ENCODE assay signal across 17 mouse cellular contexts in the genomic region with DNA sequence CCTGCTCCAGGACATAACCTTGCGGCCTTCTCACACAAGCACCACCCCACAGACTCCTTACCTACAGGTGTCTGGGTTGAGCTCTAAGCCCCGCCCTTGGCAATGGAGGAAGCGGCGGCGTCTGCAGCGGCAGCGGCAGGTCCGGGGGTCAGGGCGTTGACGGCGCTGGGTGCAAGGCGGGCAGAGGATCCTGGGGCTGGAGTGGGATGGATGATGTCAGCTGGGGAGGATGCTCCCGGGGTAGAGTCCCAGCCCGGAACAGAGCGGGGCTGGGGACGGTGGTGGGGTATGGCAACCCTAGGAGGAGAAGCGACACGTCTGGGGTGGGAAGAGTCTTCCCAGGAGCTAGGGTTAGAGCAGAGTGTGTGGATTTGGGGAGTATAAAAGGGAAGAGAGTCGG. TPM values are rescaled to one million over a fixed set of nuclear protein-coding genes. Genes with fewer than 3 reads are reported as not detected.
DNase-seq lines count a peak whose midpoint lies in the region; ATAC-seq and TF ChIP-seq lines count a peak whose summit lies in the region.
"Had no signal": no experiment of that assay in that cellular context is flagged by ENCODE, and none has a peak within 500 bp of the region (broad histone marks: within the 10 kb centered on the region; RNA-seq: fewer than 3 reads in every experiment).

No protein-coding gene starts in this region.

- 0 out of 2 replicates have a peak, but pooled peaks cover 3% of the 10 kb centered on the region for H3K27me3 ChIP-seq in forebrain, embryonic 10.5 days (ENCODE audit: poor library complexity, severe bottlenecking)
- H3K27me3 ChIP-seq in forebrain, embryonic 12.5 days = no peaks in the 10 kb centered on the region
- no peaks in the 10 kb centered on the region for H3K27me3 ChIP-seq in intestine, embryonic 15.5 days (replicated peaks)
- H3K27me3 ChIP-seq in intestine, postnatal 0 days (replicated peaks; ENCODE audit: control insufficient read depth, insufficient read depth, low read length) = no peaks in the 10 kb centered on the region
- no peaks in the 10 kb centered on the region for H3K27me3 ChIP-seq in limb, embryonic 10.5 days (ENCODE audit: low read depth, poor library complexity, severe bottlenecking)
- H3K27me3 ChIP-seq: heart, embryonic 15.5 days had no signal

- 86% methylated on average over 19 of the region's 19 CpGs for WGBS in forebrain, embryonic 10.5 days
- 89% methylated on average over 19 of the region's 19 CpGs for WGBS in forebrain, embryonic 12.5 days
- WGBS in intestine, embryonic 15.5 days = 82% methylated on average over 19 of the region's 19 CpGs
- WGBS in intestine, postnatal 0 days = 74% methylated on average over 19 of the region's 19 CpGs
- 80% methylated on average over 19 of the region's 19 CpGs for WGBS in limb, embryonic 10.5 days

- DNase-seq in forebrain, embryonic 10.5 days (ENCODE audit: extremely low spot score, low spot score) = no peak
- DNase-seq in ES-CJ7 (ENCODE audit: low read depth, low spot score) = peak; percentile 45
- no peak for DNase-seq in limb, embryonic 10.5 days (ENCODE audit: low spot score)
- DNase-seq in frontal cortex, postnatal 14 days (ENCODE audit: low spot score in 2 of 2) = no peak
- DNase-seq in adrenal gland, adult 2 months = no peak
- DNase-seq: gastrocnemius, postnatal 14 days; kidney, adult 18-20 months; kidney, postnatal 25 days; right cerebral cortex, adult 18-20 months had no signal

- H3K36me3 ChIP-seq in forebrain, embryonic 10.5 days (replicated peaks) = peaks cover 43% of the 10 kb centered on the region
- peaks cover 24% of the 10 kb centered on the region for H3K36me3 ChIP-seq in forebrain, embryonic 12.5 days (replicated peaks)
- H3K36me3 ChIP-seq in intestine, embryonic 15.5 days = peaks cover 17% of the 10 kb centered on the region
- peaks cover 10% of the 10 kb centered on the region; the same call in 1 of the 2 replicates for H3K36me3 ChIP-seq in intestine, postnatal 0 days (ENCODE audit: control insufficient read depth, insufficient read depth)
- H3K36me3 ChIP-seq in limb, embryonic 10.5 days = peaks cover 44% of the 10 kb centered on the region

- H3K4me2 ChIP-seq in forebrain, embryonic 12.5 days = no peak overlapping the region
- H3K4me2 ChIP-seq in intestine, embryonic 15.5 days (replicated peaks) = 0 out of 2 replicates have a peak overlapping the region, but pooled peaks have one; percentile 14
- no peak overlapping the region for H3K4me2 ChIP-seq in intestine, postnatal 0 days (replicated peaks; ENCODE audit: low read depth)
- H3K4me2 ChIP-seq: liver, embryonic 11.5 days had no signal

- peak overlapping the region; percentile 95; the same call in 1 of the 2 replicates for H3K4me3 ChIP-seq in forebrain, embryonic 10.5 days
- no peak overlapping the region for H3K4me3 ChIP-seq in forebrain, embryonic 12.5 days (replicated peaks)
- H3K4me3 ChIP-seq in intestine, embryonic 15.5 days (replicated peaks) = no peak overlapping the region; the same call in 1 of the 2 replicates
- H3K4me3 ChIP-seq in intestine, postnatal 0 days (ENCODE audit: low read depth, low read length) = no peak overlapping the region
- 0 out of 2 replicates have a peak overlapping the region, but pooled peaks have one; percentile 96 for H3K4me3 ChIP-seq in limb, embryonic 10.5 days

- H3K9ac ChIP-seq in forebrain, embryonic 12.5 days = no peak overlapping the region
- H3K9ac ChIP-seq in intestine, embryonic 15.5 days = no peak overlapping the region
- no peak overlapping the region for H3K9ac ChIP-seq in intestine, postnatal 0 days (ENCODE audit: low read depth, low read length)

- no peaks in the 10 kb centered on the region for H3K9me3 ChIP-seq in forebrain, embryonic 10.5 days
- H3K9me3 ChIP-seq in forebrain, embryonic 12.5 days = no peaks in the 10 kb centered on the region
- H3K9me3 ChIP-seq in intestine, embryonic 15.5 days = no peaks in the 10 kb centered on the region
- no peaks in the 10 kb centered on the region for H3K9me3 ChIP-seq in intestine, postnatal 0 days (ENCODE audit: control insufficient read depth)
- H3K9me3 ChIP-seq in limb, embryonic 10.5 days (replicated peaks) = no peaks in the 10 kb centered on the region
- H3K9me3 ChIP-seq: G1E; heart, embryonic 15.5 days had no signal

- 0 out of 2 replicates have a peak overlapping the region, but pooled peaks have one; percentile 37 for H3K27ac ChIP-seq in forebrain, embryonic 10.5 days
- no peak overlapping the region for H3K27ac ChIP-seq in forebrain, embryonic 12.5 days
- H3K27ac ChIP-seq in intestine, embryonic 15.5 days = no peak overlapping the region
- H3K27ac ChIP-seq in intestine, postnatal 0 days (ENCODE audit: low read depth, low read length) = no peak overlapping the region
- no peak overlapping the region for H3K27ac ChIP-seq in limb, embryonic 10.5 days

- ATAC-seq in forebrain, embryonic 12.5 days (ENCODE audit: low FRiP score) = no peak
- ATAC-seq in intestine, embryonic 15.5 days = no peak
- ATAC-seq in intestine, postnatal 0 days = no peak
- ATAC-seq: lung, postnatal 0 days; midbrain, embryonic 16.5 days had no signal

- peaks cover 64% of the 10 kb centered on the region for H3K4me1 ChIP-seq in forebrain, embryonic 10.5 days
- H3K4me1 ChIP-seq in forebrain, embryonic 12.5 days = peaks cover 37% of the 10 kb centered on the region
- peaks cover 23% of the 10 kb centered on the region for H3K4me1 ChIP-seq in intestine, embryonic 15.5 days (replicated peaks)
- no peaks in the 10 kb centered on the region for H3K4me1 ChIP-seq in intestine, postnatal 0 days (replicated peaks; ENCODE audit: control insufficient read depth, insufficient read depth, low read length)
- H3K4me1 ChIP-seq in limb, embryonic 10.5 days = peaks cover 38% of the 10 kb centered on the region

- TF ChIP-seq CTCF in intestine, postnatal 0 days (IDR thresholded peaks at IDR 0.05; ENCODE audit: low read depth) = no peak

RNA-seq across cellular contexts. Expression of gene Vegfb, which starts 2.2 kb away (rescaled TPM):
- polyA plus RNA-seq in forebrain, embryonic 10.5 days (2016; fragmentation: Nextera tagmentation; extraction: Ambion mirVana) = 31.0 and 32.9 TPM in 2 replicates
- 40.0 and 42.1 TPM in 2 replicates for polyA plus RNA-seq in forebrain, embryonic 12.5 days (2016; fragmentation: Nextera tagmentation; extraction: Ambion mirVana)
- polyA plus RNA-seq in intestine, embryonic 15.5 days (2015; fragmentation: Nextera tagmentation; extraction: Ambion mirVana) = 44.0 and 46.7 TPM in 2 replicates
- polyA plus RNA-seq in intestine, postnatal 0 days (2015; fragmentation: Nextera tagmentation; extraction: Ambion mirVana) = 23.2 and 25.2 TPM in 2 replicates
- 41.1 and 41.7 TPM in 2 replicates for polyA plus RNA-seq in limb, embryonic 10.5 days (2016; fragmentation: Nextera tagmentation; extraction: Ambion mirVana)
- 100 to 1,000 TPM; 109 to 131 TPM for total RNA-seq in adrenal gland, adult 2 months (2021)
- polyA plus RNA-seq in adrenal gland, adult 2 months (2012; rRNA removed) = 149 and 263 TPM in 2 replicates

RNA-seq across cellular contexts. Expression of gene Fkbp2, which starts 5.0 kb away (rescaled TPM):
- 106 TPM in 2 replicates for polyA plus RNA-seq in forebrain, embryonic 10.5 days (2016; fragmentation: Nextera tagmentation; extraction: Ambion mirVana)
- 76.9 and 79.8 TPM in 2 replicates for polyA plus RNA-seq in forebrain, embryonic 12.5 days (2016; fragmentation: Nextera tagmentation; extraction: Ambion mirVana)
- 154 and 170 TPM in 2 replicates for polyA plus RNA-seq in intestine, embryonic 15.5 days (2015; fragmentation: Nextera tagmentation; extraction: Ambion mirVana)
- 135 and 142 TPM in 2 replicates for polyA plus RNA-seq in intestine, postnatal 0 days (2015; fragmentation: Nextera tagmentation; extraction: Ambion mirVana)
- 94.0 and 102 TPM in 2 replicates for polyA plus RNA-seq in limb, embryonic 10.5 days (2016; fragmentation: Nextera tagmentation; extraction: Ambion mirVana)
- 100 to 1,000 TPM; 110 to 119 TPM for total RNA-seq in adrenal gland, adult 2 months (2021)
- polyA plus RNA-seq in adrenal gland, adult 2 months (2012; rRNA removed) = 31.3 and 35.4 TPM in 2 replicates

RNA-seq across cellular contexts. Expression of gene Dnajc4, which starts 7.1 kb away (rescaled TPM):
- 19.5 and 19.7 TPM in 2 replicates for polyA plus RNA-seq in forebrain, embryonic 10.5 days (2016; fragmentation: Nextera tagmentation; extraction: Ambion mirVana)
- polyA plus RNA-seq in forebrain, embryonic 12.5 days (2016; fragmentation: Nextera tagmentation; extraction: Ambion mirVana) = 15.0 and 18.8 TPM in 2 replicates
- polyA plus RNA-seq in intestine, embryonic 15.5 days (2015; fragmentation: Nextera tagmentation; extraction: Ambion mirVana) = 22.7 and 27.5 TPM in 2 replicates
- polyA plus RNA-seq in intestine, postnatal 0 days (2015; fragmentation: Nextera tagmentation; extraction: Ambion mirVana) = 32.3 and 35.1 TPM in 2 replicates
- polyA plus RNA-seq in limb, embryonic 10.5 days (2016; fragmentation: Nextera tagmentation; extraction: Ambion mirVana) = 17.4 and 19.4 TPM in 2 replicates
- total RNA-seq in adrenal gland, adult 2 months (2021) = 10 to 100 TPM; 42.6 to 50.7 TPM
- polyA plus RNA-seq in adrenal gland, adult 2 months (2012; rRNA removed) = 43.0 and 47.5 TPM in 2 replicates

RNA-seq across cellular contexts. Expression of gene Plcb3, which starts 9.0 kb away (rescaled TPM):
- 25.2 and 25.8 TPM in 2 replicates for polyA plus RNA-seq in forebrain, embryonic 10.5 days (2016; fragmentation: Nextera tagmentation; extraction: Ambion mirVana)
- 22.4 and 24.3 TPM in 2 replicates for polyA plus RNA-seq in forebrain, embryonic 12.5 days (2016; fragmentation: Nextera tagmentation; extraction: Ambion mirVana)
- polyA plus RNA-seq in intestine, embryonic 15.5 days (2015; fragmentation: Nextera tagmentation; extraction: Ambion mirVana) = 187 and 198 TPM in 2 replicates
- 107 and 123 TPM in 2 replicates for polyA plus RNA-seq in intestine, postnatal 0 days (2015; fragmentation: Nextera tagmentation; extraction: Ambion mirVana)
- polyA plus RNA-seq in limb, embryonic 10.5 days (2016; fragmentation: Nextera tagmentation; extraction: Ambion mirVana) = 29.2 and 37.8 TPM in 2 replicates
- 10 to 100 TPM; 34.1 to 47.8 TPM for total RNA-seq in adrenal gland, adult 2 months (2021)
- 69.1 and 87.1 TPM in 2 replicates for polyA plus RNA-seq in adrenal gland, adult 2 months (2012; rRNA removed)

RNA-seq across cellular contexts. Expression of gene Ppp1r14b, which starts 10.5 kb away (rescaled TPM):
- polyA plus RNA-seq in forebrain, embryonic 10.5 days (2016; fragmentation: Nextera tagmentation; extraction: Ambion mirVana) = 103 TPM in 2 replicates
- 237 and 333 TPM in 2 replicates for polyA plus RNA-seq in forebrain, embryonic 12.5 days (2016; fragmentation: Nextera tagmentation; extraction: Ambion mirVana)
- polyA plus RNA-seq in intestine, embryonic 15.5 days (2015; fragmentation: Nextera tagmentation; extraction: Ambion mirVana) = 177 and 188 TPM in 2 replicates
- polyA plus RNA-seq in intestine, postnatal 0 days (2015; fragmentation: Nextera tagmentation; extraction: Ambion mirVana) = 102 and 105 TPM in 2 replicates
- 245 and 281 TPM in 2 replicates for polyA plus RNA-seq in limb, embryonic 10.5 days (2016; fragmentation: Nextera tagmentation; extraction: Ambion mirVana)
- total RNA-seq in adrenal gland, adult 2 months (2021) = 100 to 1,000 TPM; 123 to 288 TPM
- polyA plus RNA-seq in adrenal gland, adult 2 months (2012; rRNA removed) = 156 and 181 TPM in 2 replicates

Comparison
In these comparisons a context has a peak if more than half of its experiments do, and no peak if none do; other contexts are left out.
1. H3K4me3 ChIP-seq: peak in forebrain, embryonic 10.5 days (single experiment) and limb, embryonic 10.5 days (single experiment); none in forebrain, embryonic 12.5 days (single experiment), intestine, embryonic 15.5 days (single experiment) and intestine, postnatal 0 days (single experiment).